Mouse (Mus musculus) kidney, adult 2 months (tissue): ENCODE data around the gene Pcsk5. TPM values are rescaled to one million over a fixed set of nuclear protein-coding genes. Genes with fewer than 3 reads are reported as not detected.

ENCODE experiments used
- DNase-seq: peaks from one replicate; pipeline ENCODE4 v3.0.0; 2021
- H3K27ac ChIP-seq: fragments of 200-500 bp; 2 replicates; pipeline ENCODE4 v1.5.1; 2012; ENCODE audit warnings: low read depth, low read length, control low read depth, inconsistent platforms; ENCODE audit not compliant: insufficient read depth
- H3K27me3 ChIP-seq: fragments of 200-500 bp; replicated peaks from 2 replicates; pipeline ENCODE4 v1.6.1; 2012; ENCODE audit warnings: mild to moderate bottlenecking, moderate library complexity, low read length, inconsistent platforms; ENCODE audit not compliant: control insufficient read depth, insufficient read depth
- H3K36me3 ChIP-seq: fragments of 200-500 bp; 2 replicates; pipeline ENCODE4 v1.6.1; 2012; ENCODE audit warnings: mild to moderate bottlenecking, moderate library complexity, low read length, inconsistent platforms; ENCODE audit not compliant: control insufficient read depth, insufficient read depth
- H3K4me1 ChIP-seq: fragments of 200-500 bp; 2 replicates; pipeline ENCODE4 v1.6.1; 2011; ENCODE audit warnings: low read length; ENCODE audit not compliant: control insufficient read depth, insufficient read depth
- H3K4me3 ChIP-seq: fragments of 200-500 bp; 2 replicates; pipeline ENCODE4 v1.5.1; 2011; ENCODE audit warnings: mild to moderate bottlenecking, low read depth, low read length, control low read depth; ENCODE audit not compliant: insufficient read depth
- CTCF ChIP-seq: fragments of 200-500 bp; conservative IDR thresholded peaks from 2 replicates; pipeline ENCODE4 v1.5.1; 2011; ENCODE audit warnings: low read depth, mild to moderate bottlenecking, control low read depth, low read length, moderate library complexity, mixed read lengths; ENCODE audit not compliant: insufficient read depth, insufficient read length
- POLR2A ChIP-seq: fragments of 200-500 bp; IDR thresholded peaks from one replicate; pipeline ENCODE4 v1.6.1; 2011; ENCODE audit warnings: low read depth, low read length, control low read depth
- WGBS: fragments of 180-500 bp; shearing (Covaris S2); methylation state at CpG from one replicate; pipeline ENCODE4 v1.1.7; 2018; 5-methylcytosine and 5-hydroxymethylcytosine counted together
- polyA plus RNA-seq: library from polyadenylated mRNA; depleted of rRNA; stranded (reverse); fragments of >200 nt; gene quantifications from 2 replicates; pipeline ENCODE4 v1.2.3, GENCODE M21; 2012

Pcsk5 gene
- polyA plus RNA-seq, 1 experiment, result 9.4 TPM

- no peak overlapping the region for H3K27ac ChIP-seq
- TF ChIP-seq POLR2A (no peak), CTCF (no peak)
- H3K4me1 ChIP-seq, result no peaks in the 10 kb centered on the region
- peak; percentile 57 for DNase-seq
- no peak overlapping the region for H3K4me3 ChIP-seq
- H3K27me3 ChIP-seq, result no peaks in the 10 kb centered on the region
- WGBS, result 78% methylated on average over 7 of the region's 7 CpGs
- H3K36me3 ChIP-seq, result no peaks in the 10 kb centered on the region
Observed at GRCm38 (mm10) chr19:17443581-17443980, 393.9 kb downstream of the Pcsk5 start.

- no peaks in the 10 kb centered on the region for H3K27me3 ChIP-seq
- peak; percentile 54 for DNase-seq
- H3K36me3 ChIP-seq, result no peaks in the 10 kb centered on the region
- no peak overlapping the region for H3K4me3 ChIP-seq
- H3K4me1 ChIP-seq, result peaks cover 4% of the 10 kb centered on the region; the same call in 1 of the 2 replicates
- TF ChIP-seq POLR2A, result no peak
- no peak for TF ChIP-seq CTCF
- no peak overlapping the region for H3K27ac ChIP-seq
- WGBS, result 41% methylated on average over 4 of the region's 4 CpGs
Observed at GRCm38 (mm10) chr19:17439476-17440189, 397.8 kb downstream of the Pcsk5 start.

GRCm38 (mm10) chr19:17436651-17437050, 400.8 kb downstream of the Pcsk5 start:
- peaks cover 4% of the 10 kb centered on the region; the same call in 1 of the 2 replicates for H3K4me1 ChIP-seq

GRCm38 (mm10) chr19:17428561-17428914, 408.9 kb downstream of the Pcsk5 start:
- H3K36me3 ChIP-seq, result no peaks in the 10 kb centered on the region
- DNase-seq, result no peak
- H3K4me3 ChIP-seq, result no peak overlapping the region
- H3K27ac ChIP-seq, result no peak overlapping the region
- WGBS, result 84% methylated on average over 2 of the region's 2 CpGs
- TF ChIP-seq CTCF, result no peak
- H3K4me1 ChIP-seq, result no peaks in the 10 kb centered on the region
- no peaks in the 10 kb centered on the region for H3K27me3 ChIP-seq

More at GRCm38 (mm10) chr19:17436651-17437050, 400.8 kb downstream of the Pcsk5 start:
- WGBS, result 39% methylated on average over 1 of the region's 1 CpGs
- Histone ChIP-seq H3K27ac (no peak overlapping the region), H3K4me3 (no peak overlapping the region), H3K36me3 (no peaks in the 10 kb centered on the region; the same call in 1 of the 2 replicates), H3K27me3 (no peaks in the 10 kb centered on the region)
- no peak for TF ChIP-seq CTCF
- no peak for TF ChIP-seq POLR2A
- DNase-seq, result peak; percentile 85

GRCm38 (mm10) chr19:17427824-17428560, 409.4 kb downstream of the Pcsk5 start:
- Histone ChIP-seq H3K4me3 (no peak overlapping the region), H3K36me3 (no peaks in the 10 kb centered on the region), H3K4me1 (no peaks in the 10 kb centered on the region), H3K27ac (no peak overlapping the region), H3K27me3 (no peaks in the 10 kb centered on the region)
- TF ChIP-seq POLR2A, result no peak
- TF ChIP-seq CTCF, result no peak
- WGBS, result 95% methylated on average over 2 of the region's 2 CpGs
- DNase-seq, result peak; percentile 5

- Histone ChIP-seq H3K4me1 (no peaks in the 10 kb centered on the region), H3K27ac (no peak overlapping the region), H3K27me3 (no peaks in the 10 kb centered on the region), H3K36me3 (no peaks in the 10 kb centered on the region), H3K4me3 (no peak overlapping the region)
- DNase-seq, result no peak
- TF ChIP-seq CTCF (no peak), POLR2A (no peak)
- WGBS, result 76% methylated on average over 3 of the region's 3 CpGs
Observed at GRCm38 (mm10) chr19:17423306-17423705, 414.1 kb downstream of the Pcsk5 start.

GRCm38 (mm10) chr19:17417855-17418254, 419.6 kb downstream of the Pcsk5 start:
- DNase-seq, result no peak
- Histone ChIP-seq H3K36me3 (no peaks in the 10 kb centered on the region), H3K4me1 (no peaks in the 10 kb centered on the region), H3K27ac (no peak overlapping the region), H3K4me3 (no peak overlapping the region), H3K27me3 (no peaks in the 10 kb centered on the region)
- WGBS, result 69% methylated on average over 1 of the region's 1 CpGs
- no peak for TF ChIP-seq CTCF
- TF ChIP-seq POLR2A, result no peak
